Mouse (Mus musculus) ES-Bruce4 (cell line): ENCODE data around the gene Ggnbp2.
A peak's percentile ranks its signal among the peaks of the same experiment; 100 is the strongest.

Experiments
- CTCF ChIP-seq: IDR thresholded peaks from one replicate; pipeline ENCODE4 v1.8.1; 2011; ENCODE audit warnings: low read depth, low read length
- EP300 ChIP-seq: IDR thresholded peaks from 2 replicates; pipeline ENCODE4 v1.6.1; 2011; ENCODE audit warnings: low read depth, low read length; ENCODE audit not compliant: insufficient read depth
- POLR2A ChIP-seq: IDR thresholded peaks from one replicate; pipeline ENCODE4 v1.8.1; 2011; ENCODE audit warnings: low read length; ENCODE audit not compliant: insufficient read depth

DNA sequence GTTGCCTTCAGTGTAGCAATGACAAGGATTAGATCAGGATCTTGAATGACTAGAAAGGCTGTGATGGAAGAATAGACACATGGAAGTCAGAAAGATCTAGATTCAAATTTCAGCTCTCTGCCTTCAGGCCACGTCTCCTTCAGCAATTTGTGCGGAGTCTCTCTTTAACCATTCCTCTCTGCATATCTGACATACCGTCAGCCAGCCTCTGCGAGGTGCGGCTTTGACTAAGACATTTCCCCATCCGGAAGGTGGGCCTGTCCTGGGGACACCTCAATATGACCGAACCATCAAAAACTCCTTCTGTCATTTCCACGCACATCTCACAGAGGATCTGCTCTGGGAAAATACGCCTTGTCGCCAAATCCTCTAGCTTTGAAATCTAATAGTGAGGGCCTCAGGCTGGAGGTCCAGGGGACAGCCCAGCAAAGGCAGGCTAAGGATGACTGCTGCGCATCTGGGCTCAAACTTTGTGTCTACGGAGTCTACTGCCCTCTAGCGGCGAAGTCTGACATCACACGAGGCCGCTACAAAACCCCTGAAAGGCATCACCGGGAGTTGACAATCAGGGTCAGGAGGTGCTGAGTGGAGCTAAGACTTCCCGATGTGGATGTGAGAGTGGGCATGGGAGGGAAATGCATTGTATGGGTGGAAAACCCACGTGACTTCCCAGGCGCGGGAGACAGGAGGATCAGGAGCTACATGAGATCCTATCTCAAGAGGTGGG, 72.8 kb downstream of the Ggnbp2 start:
- TF ChIP-seq CTCF, result peak; percentile 99
- TF ChIP-seq EP300, result no peak
- TF ChIP-seq POLR2A, result no peak
